Mouse (Mus musculus) MEL (cell line): ENCODE measurements around the gene Nr6a1. TPM values are rescaled to one million over a fixed set of nuclear protein-coding genes. Genes with fewer than 3 reads are reported as not detected.
A peak's percentile ranks its signal among the peaks of the same experiment; 100 is the strongest.

ENCODE experiments used
- DNase-seq: peaks from one replicate; pipeline ENCODE4 v3.0.0; 2011; ENCODE audit warnings: low read depth, low spot score
- H3K27ac ChIP-seq: 2 replicates; pipeline ENCODE4 v1.5.1; 2012; ENCODE audit warnings: low read depth, mild to moderate bottlenecking, control low read depth, low read length, moderate library complexity; ENCODE audit not compliant: control insufficient read depth
- H3K27me3 ChIP-seq, 2 experiments: fragments of 150-350 bp in 1 of 2; sonication (generic) in 1 of 2; 2 replicates each; pipeline ENCODE4 v1.6.1; 2012; ENCODE audit warnings: low read length in 2 of 2, mild to moderate bottlenecking in 2 of 2, improper control_type of control experiment in 1 of 2, moderate library complexity in 1 of 2; ENCODE audit not compliant: insufficient read depth in 2 of 2, control insufficient read depth in 1 of 2
- H3K36me3 ChIP-seq, 2 experiments: 2 replicates each; pipeline ENCODE4 v1.6.1; 2012 to 2014; ENCODE audit warnings: low read length in 2 of 2, improper control_type of control experiment in 1 of 2, inconsistent platforms in 1 of 2, mild to moderate bottlenecking in 1 of 2; ENCODE audit not compliant: insufficient read depth in 2 of 2, control insufficient read depth in 1 of 2
- H3K4me1 ChIP-seq, 2 experiments: fragments of 150-350 bp in 1 of 2; sonication (generic) in 1 of 2; 2 replicates each; pipeline ENCODE4 v1.6.1; 2012; ENCODE audit warnings: low read length in 2 of 2, improper control_type of control experiment in 1 of 2, mild to moderate bottlenecking in 1 of 2; ENCODE audit not compliant: insufficient read depth in 2 of 2, control insufficient read depth in 1 of 2
- H3K4me3 ChIP-seq, 2 experiments: fragments of 150-350 bp in 1 of 2; sonication (generic) in 1 of 2; 2 replicates each; pipeline ENCODE4 v1.5.1; 2012; ENCODE audit warnings: low read depth in 2 of 2, low read length in 2 of 2, mild to moderate bottlenecking in 2 of 2, moderate library complexity in 2 of 2, control low read depth in 1 of 2, improper control_type of control experiment in 1 of 2; ENCODE audit not compliant: control insufficient read depth in 1 of 2, insufficient read depth in 1 of 2
- H3K79me2 ChIP-seq: 2 replicates; pipeline ENCODE4 v1.6.1; 2012; ENCODE audit warnings: mild to moderate bottlenecking, low read length, moderate library complexity; ENCODE audit not compliant: control insufficient read depth, poor library complexity, insufficient read depth
- H3K9ac ChIP-seq: 2 replicates; pipeline ENCODE4 v1.6.1; 2012; ENCODE audit warnings: low read depth, mild to moderate bottlenecking, control low read depth, low read length, moderate library complexity; ENCODE audit not compliant: control insufficient read depth, poor library complexity, severe bottlenecking
- H3K9me3 ChIP-seq: fragments of 150-350 bp; sonication (generic); replicated peaks from 2 replicates; pipeline ENCODE4 v1.6.1; 2012; ENCODE audit warnings: mild to moderate bottlenecking, low read length, improper control_type of control experiment, moderate library complexity; ENCODE audit not compliant: insufficient read depth
- BHLHE40 ChIP-seq: IDR thresholded peaks from 2 replicates; pipeline ENCODE4 v1.6.1; 2012; ENCODE audit warnings: low read depth, mild to moderate bottlenecking, inconsistent platforms, low read length, improper control_type of control experiment, borderline replicate concordance
- E2F4 ChIP-seq: IDR thresholded peaks from 2 replicates; pipeline ENCODE4 v1.6.1; 2011; ENCODE audit warnings: low read depth, low read length, improper control_type of control experiment, borderline replicate concordance
- GATA1 ChIP-seq: IDR thresholded peaks from 2 replicates; pipeline ENCODE4 v1.6.1; 2011; ENCODE audit warnings: low read depth, low read length, improper control_type of control experiment
- JUND ChIP-seq: IDR thresholded peaks from 2 replicates; pipeline ENCODE4 v1.6.1; 2011; ENCODE audit warnings: low read depth, mild to moderate bottlenecking, improper control_type of control experiment, low read length
- MAX ChIP-seq: IDR thresholded peaks from 2 replicates; pipeline ENCODE4 v1.6.1; 2011; ENCODE audit warnings: low read length, improper control_type of control experiment
- MYB ChIP-seq: IDR thresholded peaks from 2 replicates; pipeline ENCODE4 v1.6.1; 2011; ENCODE audit warnings: mild to moderate bottlenecking, low read depth, low read length, improper control_type of control experiment
- MYC ChIP-seq: IDR thresholded peaks from 2 replicates; pipeline ENCODE4 v1.6.1; 2011; ENCODE audit warnings: low read depth, mild to moderate bottlenecking, low read length, improper control_type of control experiment, moderate library complexity
- NELFE ChIP-seq: IDR thresholded peaks from 2 replicates; pipeline ENCODE4 v1.6.1; 2011; ENCODE audit warnings: low read depth, low read length, improper control_type of control experiment
- POLR2AphosphoS5 ChIP-seq: IDR thresholded peaks from 2 replicates; pipeline ENCODE4 v1.6.1; 2012; ENCODE audit warnings: low read depth, borderline replicate concordance, mild to moderate bottlenecking, inconsistent platforms, low read length, moderate library complexity, mixed read lengths
- RAD21 ChIP-seq: IDR thresholded peaks from 2 replicates; pipeline ENCODE4 v1.6.1; 2011; ENCODE audit warnings: mild to moderate bottlenecking, low read depth, low read length, improper control_type of control experiment
- SIN3A ChIP-seq: IDR thresholded peaks from 2 replicates; pipeline ENCODE4 v1.6.1; 2012; ENCODE audit warnings: low read length, improper control_type of control experiment, inconsistent platforms
- SMC3 ChIP-seq: IDR thresholded peaks from 2 replicates; pipeline ENCODE4 v1.6.1; 2011; ENCODE audit warnings: low read depth, low read length, improper control_type of control experiment
- TCF12 ChIP-seq: IDR thresholded peaks from 2 replicates; pipeline ENCODE4 v1.6.1; 2014; ENCODE audit warnings: low read depth, mild to moderate bottlenecking, inconsistent platforms, low read length, improper control_type of control experiment, moderate library complexity
- UBTF ChIP-seq: IDR thresholded peaks from 2 replicates; pipeline ENCODE4 v1.6.1; 2012; ENCODE audit warnings: low read depth, mild to moderate bottlenecking, inconsistent platforms, low read length, improper control_type of control experiment, moderate library complexity, borderline replicate concordance; ENCODE audit not compliant: insufficient read depth
- USF1 ChIP-seq: IDR thresholded peaks from 2 replicates; pipeline ENCODE4 v1.6.1; 2014; ENCODE audit warnings: low read depth, mild to moderate bottlenecking, inconsistent platforms, low read length, improper control_type of control experiment, moderate library complexity
- USF2 ChIP-seq, 2 experiments: IDR thresholded peaks; 2 replicates each; pipeline ENCODE4 v1.6.1; 2011 to 2012; ENCODE audit warnings: improper control_type of control experiment in 2 of 2, low read length in 2 of 2, borderline replicate concordance in 1 of 2, inconsistent platforms in 1 of 2, low read depth in 1 of 2, mild to moderate bottlenecking in 1 of 2; ENCODE audit not compliant: insufficient read depth in 1 of 2
- ZKSCAN1 ChIP-seq: IDR thresholded peaks from 2 replicates; pipeline ENCODE4 v1.6.1; 2012; ENCODE audit warnings: low read depth, mild to moderate bottlenecking, inconsistent platforms, low read length, improper control_type of control experiment, moderate library complexity
- ZNF384 ChIP-seq: IDR thresholded peaks from 2 replicates; pipeline ENCODE4 v1.6.1; 2012; ENCODE audit warnings: low read depth, mild to moderate bottlenecking, inconsistent platforms, low read length, improper control_type of control experiment
- polyA plus RNA-seq, 2 experiments: library from polyadenylated mRNA; stranded (reverse) in 1 of 2; unstranded in 1 of 2; fragments of >175 nt in 1 of 2; fragments of >200 nt in 1 of 2; gene quantifications; 2 replicates each; pipeline versions ENCODE4 v1.2.1 to v1.2.4; 2012; ENCODE audit warnings: low replicate concordance in 2 of 2, low read depth in 1 of 2; ENCODE audit not compliant: insufficient read length in 2 of 2, insufficient read depth in 1 of 2, missing spikeins in 1 of 2
- total RNA-seq: library from RNA; depleted of rRNA; stranded (reverse); fragments of 300-350 nt; gene quantifications from 2 replicates; pipeline ENCODE4 v1.2.3, GENCODE M21; 2012

The Nr6a1 gene
- total and polyA plus RNA-seq, 3 experiments, result 5.0 to 22.8 (median 10.2) TPM

DNA sequence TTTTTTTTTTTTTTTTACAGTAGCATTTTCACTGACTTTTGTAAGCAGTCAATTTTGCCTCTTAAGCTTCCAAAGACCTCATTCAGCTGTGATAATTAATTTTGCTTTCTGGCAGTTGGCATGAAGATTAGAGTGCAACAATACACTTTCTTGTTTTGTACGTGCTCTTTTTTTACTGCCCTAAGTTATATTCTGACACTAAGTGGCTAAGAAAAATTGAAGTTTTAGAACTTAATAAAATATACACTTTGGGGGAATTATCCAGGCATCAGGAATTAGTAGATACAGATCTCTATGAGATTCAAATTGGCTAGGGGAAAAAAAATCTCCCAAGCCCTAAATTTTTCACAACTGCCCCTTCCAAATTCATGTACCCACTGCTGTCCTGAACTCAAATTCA lies 144.8 kb downstream of the Nr6a1 start:
- H3K36me3 ChIP-seq, result peaks cover 0 to 36% of the 10 kb centered on the region in 2 experiments; a peak in 2 of 4 replicates
- no peaks in the 10 kb centered on the region for H3K9me3 ChIP-seq
- TF ChIP-seq USF2 (IDR thresholded peaks at IDR 0.05; ENCODE audit: borderline replicate concordance in 1 of 2, insufficient read depth in 1 of 2, low read depth in 1 of 2, low read length in 2 of 2) (no peak), SIN3A (no peak), BHLHE40 (no peak), MYB (no peak), USF1 (no peak)
- DNase-seq, result no peak
- H3K9ac ChIP-seq, result no peak overlapping the region
- H3K79me2 ChIP-seq, result no peaks in the 10 kb centered on the region
- peaks cover 17 to 22% of the 10 kb centered on the region in 2 experiments for H3K4me1 ChIP-seq
- no peak overlapping the region for H3K4me3 ChIP-seq
- no peaks in the 10 kb centered on the region for H3K27me3 ChIP-seq
- no peak overlapping the region for H3K27ac ChIP-seq

DNA sequence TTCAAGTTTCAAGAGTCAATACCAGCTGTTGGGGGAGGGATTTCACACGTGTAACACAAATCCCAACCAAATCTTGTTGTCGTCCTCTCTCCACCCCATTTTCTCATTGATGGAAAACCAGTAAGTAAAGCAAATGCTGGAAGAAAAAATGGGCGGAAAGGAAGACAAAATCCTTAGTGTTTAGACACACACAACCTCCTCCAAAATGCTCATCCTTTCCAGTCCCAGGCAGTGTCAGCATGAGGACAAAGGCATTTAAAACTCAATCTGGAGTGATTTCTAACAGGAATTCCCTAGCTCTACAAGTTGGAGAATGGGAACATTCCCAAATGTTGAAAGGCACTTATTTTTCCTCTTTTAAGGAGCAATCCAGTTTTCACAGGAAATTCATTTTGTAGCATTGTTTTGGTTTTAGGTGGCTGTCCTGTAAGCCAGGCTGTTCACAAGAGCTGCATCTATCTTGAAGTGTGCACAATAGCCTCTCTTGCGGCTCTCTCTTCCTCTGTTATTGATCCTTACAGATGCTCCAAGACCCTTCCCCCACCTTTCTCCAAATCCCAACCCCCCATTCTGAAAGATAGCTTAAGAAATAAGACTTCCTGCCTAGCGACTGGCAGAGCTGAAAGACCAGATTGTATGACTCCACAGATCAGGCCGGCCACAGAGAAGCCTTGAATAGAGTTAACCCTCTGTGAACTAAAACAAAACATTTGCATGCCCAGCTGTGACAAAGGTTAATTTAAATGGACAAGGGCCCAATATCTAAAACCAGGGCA lies 145.4 kb downstream of the Nr6a1 start:
- Histone ChIP-seq H3K36me3 (peaks cover 0 to 36% of the 10 kb centered on the region in 2 experiments; a peak in 2 of 4 replicates), H3K27me3 (no peaks in the 10 kb centered on the region), H3K9me3 (no peaks in the 10 kb centered on the region), H3K4me1 (peaks cover 17 to 21% of the 10 kb centered on the region in 2 experiments), H3K4me3 (no peak overlapping the region), H3K79me2 (no peaks in the 10 kb centered on the region), H3K9ac (no peak overlapping the region), H3K27ac (no peak overlapping the region)
- no peak for TF ChIP-seq TCF12
- TF ChIP-seq NELFE, result no peak
- TF ChIP-seq MYC, result no peak
- no peak for TF ChIP-seq RAD21
- no peak for TF ChIP-seq POLR2AphosphoS5
- TF ChIP-seq USF1, result no peak
- no peak for TF ChIP-seq ZNF384
- TF ChIP-seq GATA1, result no peak
- TF ChIP-seq UBTF, result no peak
- DNase-seq, result no peak

DNA sequence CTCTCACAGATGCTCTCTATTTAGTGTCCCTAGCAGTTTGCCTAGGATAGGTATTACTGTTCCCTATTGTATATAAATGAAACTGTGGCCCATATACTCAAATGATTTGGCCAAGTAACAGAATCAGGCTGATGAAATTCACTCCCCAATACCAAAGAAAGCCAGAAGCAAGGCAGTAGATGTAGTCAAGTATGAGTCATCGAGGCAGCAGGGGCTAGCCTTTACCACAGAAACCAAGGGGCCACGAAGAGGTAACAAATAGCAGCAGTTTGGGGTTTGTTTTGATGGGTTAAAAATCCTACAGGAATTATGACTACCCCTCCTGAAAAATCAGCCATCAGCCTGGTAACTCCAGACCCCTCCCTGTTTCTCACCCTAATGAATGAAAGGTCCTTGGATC lies 147.5 kb downstream of the Nr6a1 start:
- Histone ChIP-seq H3K27ac (peak overlapping the region; percentile 59), H3K9me3 (no peaks in the 10 kb centered on the region), H3K9ac (no peak overlapping the region), H3K36me3 (peaks cover 0 to 39% of the 10 kb centered on the region in 2 experiments; a peak in 2 of 4 replicates), H3K27me3 (no peaks in the 10 kb centered on the region), H3K79me2 (no peaks in the 10 kb centered on the region), H3K4me1 (peaks cover 13 to 24% of the 10 kb centered on the region in 2 experiments), H3K4me3 (no peak overlapping the region)
- DNase-seq, result peak; percentile 58
- TF ChIP-seq JUND (0 out of 2 replicates have a peak, but pooled peaks have one; percentile 27), USF2 (IDR thresholded peaks at IDR 0.05; ENCODE audit: borderline replicate concordance in 1 of 2, insufficient read depth in 1 of 2, low read depth in 1 of 2, low read length in 2 of 2) (no peak), E2F4 (no peak), SMC3 (no peak), MAX (no peak), ZKSCAN1 (no peak)
